Mouse (Mus musculus): ENCODE results near the gene Zdhhc18. TPM values are rescaled to one million over a fixed set of nuclear protein-coding genes. Genes with fewer than 3 reads are reported as not detected.
A peak's percentile ranks its signal among the peaks of the same experiment; 100 is the strongest.

Gene Zdhhc18
- polyA plus RNA-seq, 2 experiments, result 4.0 to 38.0 TPM

- TF ChIP-seq POLR2A (IDR thresholded peaks at IDR 0.05; ENCODE audit: borderline replicate concordance, extremely low read depth, insufficient read depth, insufficient read length), result no peak; the same call in 1 of the 2 replicates
- ATAC-seq (ENCODE audit: low FRiP score, low read depth), result peak; percentile 90
- H3K9me3 ChIP-seq (ENCODE audit: control insufficient read depth, low read length), result no peaks in the 10 kb centered on the region
- H3K4me3 ChIP-seq (replicated peaks; ENCODE audit: low read length), result peak within 1 kb of the TSS; percentile 69
- 0 out of 2 replicates have a peak, but pooled peaks cover 10% of the 10 kb centered on the region for H3K36me3 ChIP-seq (ENCODE audit: control insufficient read depth, insufficient read depth, low read length)
- peak within 1 kb of the TSS; percentile 65 for H3K4me2 ChIP-seq (replicated peaks; ENCODE audit: low read depth, low read length, severe bottlenecking)
- DNase-seq (ENCODE audit: low spot score), result peak; percentile 91
- H3K4me1 ChIP-seq (ENCODE audit: control insufficient read depth, insufficient read depth, low read length), result peaks cover 28% of the 10 kb centered on the region
- H3K9ac ChIP-seq (ENCODE audit: low read depth, low read length, severe bottlenecking), result peak within 1 kb of the TSS; percentile 85
- H3K27me3 ChIP-seq (ENCODE audit: control insufficient read depth, insufficient read depth, low read length), result no peaks in the 10 kb centered on the region
- peak within 1 kb of the TSS; percentile 93 for H3K27ac ChIP-seq (replicated peaks; ENCODE audit: low read depth, low read length)
- WGBS, result under 1% methylated on average over 53 of the region's 76 CpGs
Measured at GRCm38 (mm10) chr4:133671881-133672844, 22.2 kb upstream of the Zdhhc18 start, which contains the start of gene Pigv. Gene Pigv (minus strand): TSS chr4:133672647.

- Histone ChIP-seq H3K27ac (replicated peaks; ENCODE audit: low read depth, low read length) (peak overlapping the region; percentile 93), H3K36me3 (ENCODE audit: control insufficient read depth, insufficient read depth, low read length) (0 out of 2 replicates have a peak, but pooled peaks cover 15% of the 10 kb centered on the region), H3K4me1 (ENCODE audit: control insufficient read depth, insufficient read depth, low read length) (peaks cover 28% of the 10 kb centered on the region), H3K4me3 (replicated peaks; ENCODE audit: low read length) (peak overlapping the region; percentile 69), H3K9me3 (ENCODE audit: control insufficient read depth, low read length) (no peaks in the 10 kb centered on the region), H3K4me2 (replicated peaks; ENCODE audit: low read depth, low read length, severe bottlenecking) (peak overlapping the region; percentile 65), H3K9ac (ENCODE audit: low read depth, low read length, severe bottlenecking) (peak overlapping the region; percentile 85), H3K27me3 (ENCODE audit: control insufficient read depth, insufficient read depth, low read length) (no peaks in the 10 kb centered on the region)
- DNase-seq (ENCODE audit: low spot score) (peak; percentile 92), ATAC-seq (ENCODE audit: low FRiP score, low read depth) (no peak)
- 4% methylated on average over 11 of the region's 13 CpGs for WGBS
- TF ChIP-seq POLR2A (IDR thresholded peaks at IDR 0.05; ENCODE audit: borderline replicate concordance, extremely low read depth, insufficient read depth, insufficient read length), result no peak
Measured at GRCm38 (mm10) chr4:133671184-133671880, 21.4 kb upstream of the Zdhhc18 start.

DNA sequence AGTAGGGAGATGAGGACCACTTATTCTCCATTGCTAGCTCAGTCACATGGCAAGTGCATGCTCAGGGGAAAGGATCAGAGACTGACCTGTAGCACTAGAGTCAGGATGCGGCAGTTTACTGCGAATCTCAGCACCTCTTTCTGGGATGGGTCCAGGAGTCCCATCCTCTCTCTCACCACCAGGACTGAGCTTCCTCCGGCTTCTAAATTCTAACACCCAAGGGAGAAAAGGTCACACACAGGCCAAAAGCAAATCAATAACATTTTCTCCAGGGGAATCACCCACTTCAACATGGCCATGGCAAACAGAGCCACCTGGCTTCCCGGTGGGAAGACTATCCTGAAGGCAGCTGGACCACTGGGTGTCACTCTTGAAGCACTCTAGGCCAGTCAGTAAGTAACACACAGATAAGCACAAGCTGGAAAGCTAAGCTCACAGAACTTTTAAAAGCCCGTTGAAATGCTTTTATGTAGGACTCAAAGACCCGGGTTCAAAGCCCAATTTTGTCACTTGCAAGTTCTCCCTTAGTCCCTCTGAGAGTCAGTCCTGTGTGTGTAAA, 19.8 kb upstream of the Zdhhc18 start:
- Histone ChIP-seq H3K36me3 (ENCODE audit: control insufficient read depth, insufficient read depth, low read length) (peaks cover 21% of the 10 kb centered on the region), H3K4me3 (replicated peaks; ENCODE audit: low read length) (no peak overlapping the region), H3K9ac (ENCODE audit: low read depth, low read length, severe bottlenecking) (no peak overlapping the region), H3K9me3 (ENCODE audit: control insufficient read depth, low read length) (no peaks in the 10 kb centered on the region), H3K4me2 (replicated peaks; ENCODE audit: low read depth, low read length, severe bottlenecking) (no peak overlapping the region), H3K27me3 (ENCODE audit: control insufficient read depth, insufficient read depth, low read length) (no peaks in the 10 kb centered on the region), H3K27ac (replicated peaks; ENCODE audit: low read depth, low read length) (no peak overlapping the region), H3K4me1 (ENCODE audit: control insufficient read depth, insufficient read depth, low read length) (peaks cover 18% of the 10 kb centered on the region; the same call in 1 of the 2 replicates)
- no peak for TF ChIP-seq POLR2A (IDR thresholded peaks at IDR 0.05; ENCODE audit: borderline replicate concordance, extremely low read depth, insufficient read depth, insufficient read length)
- DNase-seq (ENCODE audit: low spot score) (no peak), ATAC-seq (ENCODE audit: low FRiP score, low read depth) (no peak)
- WGBS, result 57% methylated on average over 6 of the region's 6 CpGs

DNA sequence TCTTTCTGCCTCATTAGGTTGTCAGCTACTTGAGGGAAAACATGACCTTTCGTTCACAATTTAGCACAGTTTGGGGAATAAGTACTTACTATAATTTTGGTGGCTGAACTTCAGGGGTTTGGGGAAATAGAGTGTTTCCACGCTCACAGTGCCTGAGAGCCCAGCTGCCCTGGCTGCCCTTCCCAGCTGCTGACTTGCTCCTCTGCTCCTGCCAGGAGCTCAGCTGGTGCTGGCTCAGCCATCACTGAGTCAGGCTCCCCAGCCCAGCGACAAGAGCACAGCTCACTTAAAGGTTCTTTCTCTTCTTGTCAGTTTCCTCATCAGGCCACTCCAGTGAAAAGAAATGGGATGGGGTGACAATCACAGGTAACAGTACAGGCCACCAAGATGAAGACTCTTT, 18.6 kb upstream of the Zdhhc18 start:
- H3K4me1 ChIP-seq (ENCODE audit: control insufficient read depth, insufficient read depth, low read length), result peaks cover 13% of the 10 kb centered on the region; the same call in 1 of the 2 replicates
- WGBS, result 73% methylated on average over 3 of the region's 3 CpGs
- ATAC-seq (ENCODE audit: low FRiP score, low read depth) (no peak), DNase-seq (ENCODE audit: low spot score) (no peak)
- no peak overlapping the region for H3K4me2 ChIP-seq (replicated peaks; ENCODE audit: low read depth, low read length, severe bottlenecking)
- H3K4me3 ChIP-seq (replicated peaks; ENCODE audit: low read length), result no peak overlapping the region
- no peaks in the 10 kb centered on the region for H3K9me3 ChIP-seq (ENCODE audit: control insufficient read depth, low read length)
- TF ChIP-seq POLR2A (IDR thresholded peaks at IDR 0.05; ENCODE audit: borderline replicate concordance, extremely low read depth, insufficient read depth, insufficient read length), result no peak
- H3K27me3 ChIP-seq (ENCODE audit: control insufficient read depth, insufficient read depth, low read length), result no peaks in the 10 kb centered on the region
- H3K27ac ChIP-seq (replicated peaks; ENCODE audit: low read depth, low read length), result no peak overlapping the region
- H3K36me3 ChIP-seq (ENCODE audit: control insufficient read depth, insufficient read depth, low read length), result peaks cover 28% of the 10 kb centered on the region
- no peak overlapping the region for H3K9ac ChIP-seq (ENCODE audit: low read depth, low read length, severe bottlenecking)

GRCm38 (mm10) chr4:133666199-133666598, 16.2 kb upstream of the Zdhhc18 start:
- WGBS, result 77% methylated on average over 6 of the region's 6 CpGs
- H3K9ac ChIP-seq (ENCODE audit: low read depth, low read length, severe bottlenecking), result no peak overlapping the region
- H3K4me1 ChIP-seq (ENCODE audit: control insufficient read depth, insufficient read depth, low read length), result peaks cover 8% of the 10 kb centered on the region; the same call in 1 of the 2 replicates
- TF ChIP-seq POLR2A (IDR thresholded peaks at IDR 0.05; ENCODE audit: borderline replicate concordance, extremely low read depth, insufficient read depth, insufficient read length), result no peak
- H3K27me3 ChIP-seq (ENCODE audit: control insufficient read depth, insufficient read depth, low read length), result no peaks in the 10 kb centered on the region
- no peaks in the 10 kb centered on the region for H3K9me3 ChIP-seq (ENCODE audit: control insufficient read depth, low read length)
- H3K4me3 ChIP-seq (replicated peaks; ENCODE audit: low read length), result no peak overlapping the region
- DNase-seq (ENCODE audit: low spot score) (no peak), ATAC-seq (ENCODE audit: low FRiP score, low read depth) (no peak)
- no peak overlapping the region for H3K4me2 ChIP-seq (replicated peaks; ENCODE audit: low read depth, low read length, severe bottlenecking)
- no peak overlapping the region for H3K27ac ChIP-seq (replicated peaks; ENCODE audit: low read depth, low read length)
- peaks cover 37% of the 10 kb centered on the region for H3K36me3 ChIP-seq (ENCODE audit: control insufficient read depth, insufficient read depth, low read length)
